Mouse (Mus musculus) heart, embryonic 14.5 days (tissue): ENCODE data around the gene Srpk2. TPM values are rescaled to one million over a fixed set of nuclear protein-coding genes. Genes with fewer than 3 reads are reported as not detected.

ENCODE experiments used
- ATAC-seq: fragments of 200-750 bp; cut with Nextera tagmentation; 2 replicates; pipeline ENCODE4 v1.8.0; 2017; ENCODE audit warnings: low read depth, moderate TSS enrichment; ENCODE audit not compliant: insufficient number of reproducible peaks, insufficient read depth, low FRiP score
- H3K27ac ChIP-seq, 2 experiments: fragments of 200-500 bp in 1 of 2; fragments of 300-500 bp in 1 of 2; sonication (generic) in 1 of 2; replicated peaks in 1 of 2; 2 replicates each; pipeline ENCODE4 v1.5.1; 2012 to 2014; ENCODE audit warnings: low read depth in 2 of 2, low read length in 2 of 2, control low read depth in 1 of 2, mild to moderate bottlenecking in 1 of 2, mixed read lengths in 1 of 2; ENCODE audit not compliant: control insufficient read depth in 1 of 2, insufficient read depth in 1 of 2
- H3K27me3 ChIP-seq: fragments of 300-500 bp; sonication (generic); 2 replicates; pipeline ENCODE4 v1.6.1; 2014; ENCODE audit warnings: mild to moderate bottlenecking, low read length, control low read depth; ENCODE audit not compliant: control insufficient read depth, insufficient read depth
- H3K36me3 ChIP-seq: fragments of 300-500 bp; sonication (generic); 2 replicates; pipeline ENCODE4 v1.6.1; 2014; ENCODE audit warnings: mild to moderate bottlenecking, control low read depth, low read length, mixed read lengths; ENCODE audit not compliant: control insufficient read depth, insufficient read depth
- H3K4me1 ChIP-seq, 2 experiments: fragments of 200-500 bp in 1 of 2; fragments of 300-500 bp in 1 of 2; sonication (generic) in 1 of 2; 2 replicates each; pipeline ENCODE4 v1.6.1; 2012 to 2014; ENCODE audit warnings: low read length in 2 of 2, control low read depth in 1 of 2, mixed read lengths in 1 of 2; ENCODE audit not compliant: control insufficient read depth in 2 of 2, insufficient read depth in 2 of 2
- H3K4me2 ChIP-seq: fragments of 300-500 bp; sonication (generic); 2 replicates; pipeline ENCODE4 v1.6.1; 2014; ENCODE audit warnings: mild to moderate bottlenecking, low read length
- H3K4me3 ChIP-seq, 2 experiments: fragments of 200-500 bp in 1 of 2; fragments of 300-500 bp in 1 of 2; sonication (generic) in 1 of 2; 2 replicates each; pipeline ENCODE4 v1.5.1; 2012 to 2014; ENCODE audit warnings: low read length in 2 of 2, mild to moderate bottlenecking in 2 of 2, control low read depth in 1 of 2, low read depth in 1 of 2, moderate library complexity in 1 of 2; ENCODE audit not compliant: control insufficient read depth in 1 of 2, insufficient read depth in 1 of 2
- H3K9ac ChIP-seq: fragments of 300-500 bp; sonication (generic); 2 replicates; pipeline ENCODE4 v1.6.1; 2014; ENCODE audit warnings: mild to moderate bottlenecking, low read length
- H3K9me3 ChIP-seq: fragments of 300-500 bp; sonication (generic); 2 replicates; pipeline ENCODE4 v1.6.1; 2016; ENCODE audit warnings: low read length, control low read depth; ENCODE audit not compliant: control insufficient read depth
- WGBS: fragments of 180-500 bp; shearing (Covaris S2); extraction: QIAGEN DNeasy Blood & Tissue Kit; methylation state at CpG from one replicate; pipeline ENCODE4 v1.1.7; 2014; 5-methylcytosine and 5-hydroxymethylcytosine counted together
- polyA plus RNA-seq: library from polyadenylated mRNA; unstranded; fragments of >200 nt; fragmentation: Nextera tagmentation; extraction: Ambion mirVana; gene quantifications from 2 replicates; pipeline ENCODE4 v1.2.1, GENCODE M21; 2014

Gene Srpk2
- polyA plus RNA-seq, 1 experiment from 2014 or later, result 49.6 TPM

DNA sequence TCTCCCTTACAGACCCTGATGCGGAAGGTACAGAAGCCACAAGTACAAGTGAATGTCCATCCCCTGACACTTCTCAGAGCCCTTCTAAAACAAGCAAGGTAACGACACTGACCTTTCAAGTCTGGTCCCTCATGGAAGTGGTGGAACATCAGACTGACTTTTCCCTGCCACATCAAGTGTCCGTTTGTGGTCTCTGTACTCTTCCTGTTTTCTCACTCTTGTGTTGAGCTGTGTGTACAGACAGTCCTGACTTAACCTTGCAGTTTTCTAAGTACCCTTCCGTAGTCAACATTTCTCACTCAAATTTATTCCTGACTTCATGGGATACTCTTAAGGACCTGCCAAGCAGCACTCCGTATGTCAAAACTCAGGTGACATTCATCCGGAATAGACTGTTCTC lies 183.7 kb downstream of the Srpk2 start:
- WGBS, result 85% methylated on average over 6 of the region's 6 CpGs
- no peaks in the 10 kb centered on the region; a peak in 1 of 4 replicates for H3K4me1 ChIP-seq
- no peaks in the 10 kb centered on the region for H3K9me3 ChIP-seq
- H3K36me3 ChIP-seq, result peaks cover 95% of the 10 kb centered on the region
- H3K9ac ChIP-seq, result no peak overlapping the region
- no peak overlapping the region for H3K27ac ChIP-seq
- H3K4me2 ChIP-seq, result no peak overlapping the region
- H3K27me3 ChIP-seq, result no peaks in the 10 kb centered on the region
- ATAC-seq, result no peak
- H3K4me3 ChIP-seq, result no peak overlapping the region

DNA sequence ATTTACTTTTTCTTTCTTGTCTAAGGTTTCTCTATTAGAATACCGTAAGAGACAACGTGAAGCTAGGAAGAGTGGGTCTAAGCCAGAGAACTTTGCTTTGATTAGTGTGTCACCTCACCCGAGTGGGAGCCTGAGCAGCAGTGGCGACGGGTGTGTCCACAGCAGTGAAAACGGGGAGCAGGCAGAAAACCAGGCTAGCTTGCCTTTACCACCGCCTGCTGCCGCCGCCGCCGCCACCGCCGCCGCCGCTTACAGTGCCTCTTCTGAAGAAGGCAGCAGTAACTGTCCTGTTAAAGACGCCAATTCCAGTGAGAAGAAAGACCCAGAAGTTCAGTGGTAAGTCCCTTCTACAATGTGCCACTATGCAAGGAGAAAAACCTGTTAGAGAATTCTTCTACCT lies 185.2 kb downstream of the Srpk2 start:
- Histone ChIP-seq H3K4me2 (no peak overlapping the region), H3K27me3 (no peaks in the 10 kb centered on the region), H3K36me3 (peaks cover 93% of the 10 kb centered on the region), H3K4me3 (no peak overlapping the region), H3K27ac (no peak overlapping the region), H3K4me1 (no peaks in the 10 kb centered on the region; a peak in 1 of 4 replicates), H3K9me3 (no peaks in the 10 kb centered on the region), H3K9ac (no peak overlapping the region)
- 91% methylated on average over 16 of the region's 16 CpGs for WGBS
- no peak for ATAC-seq

DNA sequence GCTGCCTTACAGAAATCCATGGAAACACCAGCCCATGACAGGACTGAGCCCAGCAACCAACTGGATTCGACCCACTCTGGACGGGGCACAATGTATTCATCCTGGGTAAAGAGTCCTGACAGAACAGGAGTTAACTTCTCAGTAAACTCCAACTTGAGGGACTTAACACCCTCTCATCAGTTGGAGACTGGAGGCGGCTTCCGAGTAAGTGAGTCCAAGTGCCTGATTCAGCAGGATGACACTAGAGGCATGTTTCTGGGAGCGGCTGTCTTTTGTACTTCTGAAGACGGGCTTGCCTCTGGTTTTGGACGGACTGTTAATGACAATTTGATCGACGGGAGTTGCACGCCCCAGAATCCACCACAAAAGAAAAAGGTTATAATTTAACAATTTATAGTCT lies 186.5 kb downstream of the Srpk2 start:
- Histone ChIP-seq H3K36me3 (peaks cover 92% of the 10 kb centered on the region), H3K9me3 (no peaks in the 10 kb centered on the region), H3K9ac (no peak overlapping the region), H3K4me3 (no peak overlapping the region), H3K4me2 (no peak overlapping the region), H3K27ac (no peak overlapping the region), H3K4me1 (no peaks in the 10 kb centered on the region; a peak in 1 of 4 replicates), H3K27me3 (no peaks in the 10 kb centered on the region)
- 83% methylated on average over 10 of the region's 10 CpGs for WGBS
- no peak for ATAC-seq

DNA sequence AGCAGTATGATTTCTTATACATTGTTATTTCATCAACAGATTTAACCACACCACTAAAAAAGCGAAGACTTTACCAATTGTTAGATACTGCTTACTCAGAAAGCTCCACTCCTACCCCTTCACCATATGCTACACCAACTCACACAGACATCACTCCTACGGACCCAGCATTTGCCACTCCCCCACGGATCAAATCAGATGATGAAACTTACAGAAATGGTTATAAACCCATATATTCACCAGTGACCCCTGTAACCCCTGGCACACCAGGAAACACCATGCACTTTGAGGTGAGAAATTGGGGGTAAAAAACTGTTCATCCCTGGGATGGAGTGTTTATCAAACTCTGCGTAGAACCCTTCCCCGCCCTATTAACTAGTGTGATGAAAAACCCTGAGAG lies 187.5 kb downstream of the Srpk2 start:
- 92% methylated on average over 5 of the region's 5 CpGs for WGBS
- Histone ChIP-seq H3K27me3 (no peaks in the 10 kb centered on the region), H3K9me3 (no peaks in the 10 kb centered on the region), H3K4me3 (no peak overlapping the region), H3K27ac (no peak overlapping the region), H3K4me1 (no peaks in the 10 kb centered on the region; a peak in 1 of 4 replicates), H3K9ac (no peak overlapping the region), H3K4me2 (no peak overlapping the region), H3K36me3 (peaks cover 93% of the 10 kb centered on the region)
- ATAC-seq, result no peak

DNA sequence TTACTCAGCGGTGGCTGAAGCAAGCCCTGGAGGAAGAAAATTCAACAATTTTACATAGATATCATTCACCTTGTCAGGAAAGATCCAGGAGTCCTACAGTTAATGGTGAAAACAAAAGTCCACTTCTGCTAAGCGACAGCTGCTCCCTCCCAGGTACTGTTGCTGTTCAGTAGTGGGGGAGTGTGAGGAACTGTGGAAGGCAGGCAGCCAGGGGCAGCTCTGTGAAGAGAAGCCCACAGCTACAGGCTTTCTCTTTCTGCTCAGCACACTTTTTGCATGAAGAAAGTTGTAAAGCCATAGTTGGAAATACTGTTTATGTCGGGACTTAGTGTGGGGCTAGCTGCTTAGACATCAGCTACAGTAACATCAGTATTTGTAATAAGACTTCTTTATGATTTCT lies 188.0 kb downstream of the Srpk2 start:
- Histone ChIP-seq H3K4me1 (no peaks in the 10 kb centered on the region; a peak in 1 of 4 replicates), H3K9me3 (no peaks in the 10 kb centered on the region), H3K4me2 (no peak overlapping the region), H3K27ac (no peak overlapping the region), H3K27me3 (no peaks in the 10 kb centered on the region), H3K4me3 (no peak overlapping the region), H3K36me3 (peaks cover 92% of the 10 kb centered on the region), H3K9ac (no peak overlapping the region)
- no peak for ATAC-seq
- 84% methylated on average over 3 of the region's 3 CpGs for WGBS

DNA sequence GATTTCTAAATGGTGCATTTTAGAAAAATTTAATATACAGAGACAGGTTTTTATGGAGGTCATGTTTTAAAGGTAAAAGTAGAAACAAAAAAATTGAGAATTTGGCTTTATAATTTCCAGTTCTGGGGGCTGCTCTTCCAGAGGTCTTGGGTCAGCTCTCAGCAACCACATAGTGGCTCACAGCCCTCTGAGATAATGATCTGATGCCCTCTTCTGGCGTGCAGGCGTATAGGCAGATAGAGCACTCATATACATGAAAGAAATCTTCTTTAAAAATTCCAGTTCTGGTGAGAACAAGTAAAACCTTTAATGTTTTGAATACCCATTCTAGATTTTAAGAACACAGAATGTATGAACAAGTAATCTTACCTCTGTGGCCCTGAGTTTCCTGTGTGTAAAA lies 193.6 kb downstream of the Srpk2 start:
- no peaks in the 10 kb centered on the region for H3K9me3 ChIP-seq
- H3K4me1 ChIP-seq, result peaks cover 0 to 2% of the 10 kb centered on the region in 2 experiments; a peak in 1 of 4 replicates
- peaks cover 93% of the 10 kb centered on the region for H3K36me3 ChIP-seq
- ATAC-seq, result no peak
- no peak overlapping the region for H3K4me2 ChIP-seq
- H3K4me3 ChIP-seq, result no peak overlapping the region
- H3K27me3 ChIP-seq, result no peaks in the 10 kb centered on the region
- 49% methylated on average over 2 of the region's 2 CpGs for WGBS
- no peak overlapping the region for H3K27ac ChIP-seq
- H3K9ac ChIP-seq, result no peak overlapping the region

DNA sequence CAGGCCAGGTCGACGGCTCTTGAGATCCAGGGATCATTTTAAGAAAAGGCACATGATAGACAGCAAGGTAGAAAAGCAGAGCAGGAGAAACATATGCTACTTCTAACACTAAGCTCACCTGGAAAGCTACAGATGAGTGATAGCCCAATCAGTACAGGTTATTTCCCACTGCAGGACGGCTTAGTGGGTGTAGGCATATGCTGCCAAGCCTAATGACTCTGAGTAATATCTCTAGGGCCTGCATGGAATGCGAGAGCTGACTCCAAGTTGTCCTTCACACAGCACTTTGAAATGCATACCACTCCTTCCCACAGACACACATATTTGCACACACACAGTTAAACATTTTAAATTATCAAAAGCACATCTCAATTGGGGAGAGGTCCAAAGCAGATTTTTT lies 195.2 kb downstream of the Srpk2 start:
- Histone ChIP-seq H3K36me3 (peaks cover 97% of the 10 kb centered on the region), H3K27ac (peak overlapping the region in 1 of 2 experiments; percentile 41; a peak in 1 of 4 replicates), H3K27me3 (no peaks in the 10 kb centered on the region), H3K9ac (no peak overlapping the region), H3K9me3 (no peaks in the 10 kb centered on the region), H3K4me1 (peaks cover 0 to 2% of the 10 kb centered on the region in 2 experiments; a peak in 1 of 4 replicates), H3K4me2 (no peak overlapping the region), H3K4me3 (no peak overlapping the region)
- WGBS, result 55% methylated on average over 4 of the region's 4 CpGs
- no peak for ATAC-seq

DNA sequence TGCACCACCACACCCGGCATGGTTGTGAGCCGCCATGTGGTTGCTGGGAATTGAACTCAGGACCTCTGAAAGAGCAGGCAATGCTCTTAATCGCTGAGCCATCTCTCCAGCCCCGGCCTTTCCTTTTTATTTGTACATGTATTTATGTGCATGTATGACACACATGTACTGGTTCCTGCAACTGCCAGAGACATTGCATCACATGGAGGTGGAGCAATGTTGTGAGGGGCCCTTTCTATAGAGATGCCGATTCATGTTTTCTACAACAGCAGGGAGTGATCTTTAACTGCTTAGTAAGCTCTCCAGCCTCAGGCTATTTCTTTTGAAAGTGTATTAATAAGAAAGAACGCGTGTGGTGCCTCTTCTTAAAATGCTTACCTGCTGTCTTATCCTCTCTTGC lies 200.6 kb downstream of the Srpk2 start:
- Histone ChIP-seq H3K27ac (no peak overlapping the region), H3K9ac (no peak overlapping the region), H3K4me2 (no peak overlapping the region), H3K27me3 (no peaks in the 10 kb centered on the region), H3K4me3 (no peak overlapping the region), H3K36me3 (peaks cover 97% of the 10 kb centered on the region), H3K4me1 (no peaks in the 10 kb centered on the region), H3K9me3 (no peaks in the 10 kb centered on the region)
- WGBS, result 93% methylated on average over 7 of the region's 7 CpGs
- no peak for ATAC-seq
